In the genomic region with DNA sequence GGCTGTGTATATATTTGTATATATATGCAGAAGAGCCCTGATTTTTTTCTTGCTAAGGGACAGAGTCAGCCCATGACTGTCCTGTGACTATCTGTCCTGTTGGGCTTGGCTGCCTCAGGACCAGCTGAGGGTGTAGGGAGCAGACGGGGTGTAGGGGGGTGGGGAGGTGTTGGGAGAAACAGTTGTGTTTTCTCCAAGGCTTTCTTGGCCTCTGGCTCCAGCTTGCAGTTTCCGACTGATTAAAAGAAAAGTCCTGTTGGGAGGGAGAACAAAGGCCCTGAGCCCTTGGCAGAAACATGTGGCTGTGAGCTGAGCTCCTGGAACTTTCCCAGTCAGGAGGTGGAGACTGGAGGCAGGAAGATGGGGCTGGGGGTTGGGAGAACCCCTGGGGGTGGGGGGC, we compare ENCODE assay signal across 7 mouse cellular contexts. TPM values are rescaled to one million over a fixed set of nuclear protein-coding genes. Genes with fewer than 3 reads are reported as not detected.
DNase-seq lines count a peak whose midpoint lies in the region; ATAC-seq and TF ChIP-seq lines count a peak whose summit lies in the region.

No protein-coding gene starts in this region.

- peak overlapping the region; percentile 13; the same call in 1 of the 2 replicates for H3K4me3 ChIP-seq in forebrain, embryonic 14.5 days (ENCODE audit: low read depth, low read length)
- H3K4me3 ChIP-seq in left cerebral cortex, adult 2 months, result no peak overlapping the region
- no peak overlapping the region for H3K4me3 ChIP-seq in midbrain, embryonic 16.5 days (ENCODE audit: low read depth, low read length)

- intact Hi-C loops in left cerebral cortex, adult 2 months (cut with DNase I), result no loop called here

- H3K27ac ChIP-seq in forebrain, embryonic 14.5 days (ENCODE audit: low read depth, low read length), result peak overlapping the region; percentile 73; the same call in 1 of the 2 replicates
- peak overlapping the region; percentile 62; the same call in 1 of the 2 replicates for H3K27ac ChIP-seq in left cerebral cortex, adult 2 months
- H3K27ac ChIP-seq in midbrain, embryonic 16.5 days (ENCODE audit: low read length), result peak overlapping the region; percentile 58

- no peaks in the 10 kb centered on the region for H3K9me3 ChIP-seq in forebrain, embryonic 14.5 days (replicated peaks; ENCODE audit: control insufficient read depth, low read length)
- H3K9me3 ChIP-seq in midbrain, embryonic 16.5 days (replicated peaks; ENCODE audit: control insufficient read depth, low read length, poor library complexity, severe bottlenecking), result no peaks in the 10 kb centered on the region

- TF ChIP-seq CTCF in left cerebral cortex, adult 2 months (IDR thresholded peaks at IDR 0.05), result no peak

- peak overlapping the region; percentile 40; the same call in 1 of the 2 replicates for H3K9ac ChIP-seq in forebrain, embryonic 14.5 days (ENCODE audit: low read length)
- H3K9ac ChIP-seq in midbrain, embryonic 16.5 days (ENCODE audit: low read depth, low read length), result no peak overlapping the region

- H3K27me3 ChIP-seq in forebrain, embryonic 14.5 days (replicated peaks; ENCODE audit: control insufficient read depth, insufficient read depth, low read length), result no peaks in the 10 kb centered on the region
- H3K27me3 ChIP-seq in midbrain, embryonic 16.5 days (ENCODE audit: control insufficient read depth, insufficient read depth, low read depth, low read length), result no peaks in the 10 kb centered on the region

- no peaks in the 10 kb centered on the region for H3K36me3 ChIP-seq in forebrain, embryonic 14.5 days (ENCODE audit: control insufficient read depth, insufficient read depth, low read length)
- no peaks in the 10 kb centered on the region for H3K36me3 ChIP-seq in midbrain, embryonic 16.5 days (ENCODE audit: control insufficient read depth, insufficient read depth, low read length)

- peak; percentile 54; the same call in 1 of the 2 replicates for ATAC-seq in forebrain, embryonic 14.5 days
- peak; percentile 37; the same call in 1 of the 2 replicates for ATAC-seq in midbrain, embryonic 16.5 days

- peak; percentile 43 for DNase-seq in retina, postnatal 1 day
- DNase-seq in retina, embryonic 14.5 days (ENCODE audit: low spot score), result no peak
- DNase-seq in forebrain, embryonic 14.5 days (ENCODE audit: low spot score), result peak; percentile 82
- DNase-seq in heart, postnatal 4 days, result peak; percentile 68
- DNase-seq in left cerebral cortex, adult 2 months (ENCODE audit: extremely low spot score in 1 of 2, low spot score in 2 of 2), result peak in 1 of 2 experiments; percentile 41
- no peak for DNase-seq in spleen, adult 12 weeks (ENCODE audit: low spot score)

- peaks cover 22% of the 10 kb centered on the region for H3K4me1 ChIP-seq in forebrain, embryonic 14.5 days (ENCODE audit: control insufficient read depth, insufficient read depth, low read length)
- H3K4me1 ChIP-seq in midbrain, embryonic 16.5 days (ENCODE audit: control insufficient read depth, insufficient read depth, low read length), result peaks cover 23% of the 10 kb centered on the region

- 5% methylated on average over 2 of the region's 2 CpGs for WGBS in forebrain, embryonic 14.5 days
- 9% methylated on average over 2 of the region's 2 CpGs for WGBS in midbrain, embryonic 16.5 days

- H3K4me2 ChIP-seq in forebrain, embryonic 14.5 days (ENCODE audit: low read length), result peak overlapping the region; percentile 77
- peak overlapping the region; percentile 71; the same call in 1 of the 2 replicates for H3K4me2 ChIP-seq in midbrain, embryonic 16.5 days (ENCODE audit: low read length)

RNA-seq across cellular contexts. Expression of gene Fbln1, which starts 2.0 kb away (rescaled TPM):
- polyA plus RNA-seq in forebrain, embryonic 14.5 days (2014; fragmentation: Nextera tagmentation; extraction: Ambion mirVana), result 48.9 and 52.1 TPM in 2 replicates
- total RNA-seq in heart, postnatal 4 days (2021), result 10 to 100 TPM; 69.2 to 71.4 TPM
- 10 to 100 TPM; 11.4 to 14.4 TPM for total RNA-seq in left cerebral cortex, adult 2 months (2021)
- 38.9 and 41.1 TPM in 2 replicates for polyA plus RNA-seq in midbrain, embryonic 16.5 days (2015; fragmentation: Nextera tagmentation; extraction: Ambion mirVana)

Comparison
In these comparisons a context has a peak if more than half of its experiments do, and no peak if none do; other contexts are left out.
1. DNase-seq: peak in retina, postnatal 1 day (single experiment), forebrain, embryonic 14.5 days (single experiment) and heart, postnatal 4 days (single experiment); none in retina, embryonic 14.5 days (single experiment) and spleen, adult 12 weeks (single experiment).
2. RNA of gene Fbln1, which starts 2.0 kb away (total RNA-seq): 69.2 to 71.4 TPM in heart, postnatal 4 days; 11.4 to 14.4 TPM in left cerebral cortex, adult 2 months; every median in the first group is over 4 times any median in the second.
3. Peak in every context shown above with its lines, with median percentiles within 50 percentile points of each other: H3K27ac ChIP-seq.